Mouse (Mus musculus): ENCODE data around the gene Tbl3. TPM values are rescaled to one million over a fixed set of nuclear protein-coding genes. Genes with fewer than 3 reads are reported as not detected.

Gene Tbl3
- polyA plus RNA-seq, 1 experiment from 2014 or later: 45.9 TPM

DNA sequence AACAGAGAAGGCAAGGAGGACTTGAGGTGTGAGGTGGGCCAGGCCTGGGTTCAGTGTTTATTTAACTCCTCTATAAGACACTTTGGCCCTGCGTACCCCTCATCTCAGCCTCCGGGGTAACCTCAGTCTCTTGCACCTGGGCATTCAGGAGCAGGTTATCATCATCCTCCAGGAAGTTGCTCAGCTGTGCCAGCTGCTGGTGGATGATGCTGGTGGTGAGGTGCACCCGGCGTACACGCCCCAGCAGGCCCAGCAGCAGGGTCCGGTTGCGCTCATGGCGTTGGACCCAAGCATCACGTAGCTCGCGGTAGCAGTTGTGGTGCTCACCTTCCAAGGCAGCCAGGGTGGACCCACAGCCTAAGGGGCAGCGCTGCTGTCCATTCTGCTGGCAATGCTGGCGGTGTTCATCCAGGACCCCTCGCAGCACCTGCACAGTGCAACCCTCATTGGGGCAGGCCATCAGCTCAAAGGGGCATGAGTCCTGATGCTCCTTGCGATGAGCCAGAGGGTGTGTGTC, 8.8 kb upstream of the Tbl3 start:
- H3K9ac ChIP-seq: no peak overlapping the region
- H3K27ac ChIP-seq (ENCODE audit: poor library complexity, severe bottlenecking): no peak overlapping the region
- H3K4me3 ChIP-seq: no peak overlapping the region
- H3K4me2 ChIP-seq: no peak overlapping the region
- H3K36me3 ChIP-seq: peaks cover 26% of the 10 kb centered on the region
- 94% methylated on average over 15 of the region's 15 CpGs for WGBS
- no peaks in the 10 kb centered on the region for H3K27me3 ChIP-seq (replicated peaks)
- ATAC-seq (ENCODE audit: insufficient number of reproducible peaks, low FRiP score): no peak
- no peaks in the 10 kb centered on the region for H3K9me3 ChIP-seq (replicated peaks)
- H3K4me1 ChIP-seq (replicated peaks): peaks cover 6% of the 10 kb centered on the region

- Histone ChIP-seq H3K4me1 (replicated peaks) (peaks cover 4% of the 10 kb centered on the region; the same call in 1 of the 2 replicates), H3K36me3 (peaks cover 24% of the 10 kb centered on the region), H3K9ac (no peak overlapping the region), H3K9me3 (replicated peaks) (no peaks in the 10 kb centered on the region), H3K4me2 (no peak overlapping the region), H3K4me3 (no peak overlapping the region), H3K27me3 (replicated peaks) (no peaks in the 10 kb centered on the region), H3K27ac (ENCODE audit: poor library complexity, severe bottlenecking) (no peak overlapping the region)
- ATAC-seq (ENCODE audit: insufficient number of reproducible peaks, low FRiP score): no peak
- WGBS: 80% methylated on average over 6 of the region's 6 CpGs
These were observed 8.1 kb upstream of the Tbl3 start for GRCm38 (mm10) chr17:24715556-24715955.

DNA sequence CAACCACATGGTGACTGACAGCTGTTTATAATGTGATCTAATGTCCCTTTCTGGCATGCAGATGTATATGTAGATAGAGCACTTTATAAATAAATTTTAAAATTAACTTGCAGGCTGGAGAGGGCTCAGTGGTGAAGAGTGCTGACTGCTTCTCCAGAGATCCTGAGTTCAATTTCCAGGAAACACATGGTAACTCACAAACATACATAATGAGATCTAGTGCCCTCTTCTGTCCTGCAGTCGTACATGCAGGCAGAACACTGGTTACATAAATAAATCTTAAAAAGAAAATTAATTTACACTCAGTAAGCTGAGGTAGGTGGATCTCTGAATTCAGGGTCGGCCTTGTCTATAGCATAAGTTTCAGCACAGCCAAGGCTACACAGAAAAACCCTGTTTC, 1.2 kb upstream of the Tbl3 start:
- Histone ChIP-seq H3K4me3 (peak overlapping the region; percentile 91; the same call in 1 of the 2 replicates), H3K4me1 (replicated peaks) (peaks cover 14% of the 10 kb centered on the region), H3K36me3 (peaks cover 20% of the 10 kb centered on the region), H3K27ac (ENCODE audit: poor library complexity, severe bottlenecking) (no peak overlapping the region), H3K4me2 (peak overlapping the region; percentile 93), H3K9ac (no peak overlapping the region; the same call in 1 of the 2 replicates), H3K9me3 (replicated peaks) (no peaks in the 10 kb centered on the region), H3K27me3 (replicated peaks) (no peaks in the 10 kb centered on the region)
- 42% methylated on average over 2 of the region's 2 CpGs for WGBS
- no peak for ATAC-seq (ENCODE audit: insufficient number of reproducible peaks, low FRiP score)

GRCm38 (mm10) chr17:24707801-24708425, 453 bp upstream of the Tbl3 start:
- Histone ChIP-seq H3K27ac (ENCODE audit: poor library complexity, severe bottlenecking) (peak overlapping the region; percentile 88), H3K4me3 (peak overlapping the region; percentile 91), H3K27me3 (replicated peaks) (no peaks in the 10 kb centered on the region), H3K4me2 (peak overlapping the region; percentile 93), H3K9me3 (replicated peaks) (no peaks in the 10 kb centered on the region), H3K36me3 (peaks cover 23% of the 10 kb centered on the region), H3K4me1 (replicated peaks) (peaks cover 14% of the 10 kb centered on the region), H3K9ac (peak overlapping the region; percentile 84)
- ATAC-seq (ENCODE audit: insufficient number of reproducible peaks, low FRiP score): 0 out of 2 replicates have a peak, but pooled peaks have one; percentile 47
- WGBS: 6% methylated on average over 24 of the region's 24 CpGs

DNA sequence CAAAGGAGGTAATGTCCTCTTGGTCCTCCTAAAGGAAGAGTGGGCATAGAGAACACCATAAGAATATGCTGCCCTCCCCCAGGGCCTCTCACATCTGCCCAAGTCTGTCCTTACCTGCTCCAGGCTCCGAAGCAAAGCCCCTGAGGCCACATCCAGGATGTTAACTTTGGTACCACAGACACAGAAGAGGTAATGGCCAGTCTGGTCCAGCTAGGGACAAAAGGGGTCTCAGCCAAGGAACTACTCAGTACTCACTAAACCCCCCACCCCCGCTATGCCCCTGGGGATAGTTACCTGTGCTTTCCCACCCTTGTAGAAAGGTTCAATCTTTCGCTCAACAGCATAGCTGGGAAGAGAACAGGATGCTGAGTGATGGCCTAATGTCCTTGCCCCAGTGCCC, 1.6 kb downstream of the Tbl3 start:
- H3K9ac ChIP-seq: no peak overlapping the region
- peaks cover 14% of the 10 kb centered on the region for H3K4me1 ChIP-seq (replicated peaks)
- H3K4me3 ChIP-seq: no peak overlapping the region
- H3K9me3 ChIP-seq (replicated peaks): no peaks in the 10 kb centered on the region
- WGBS: 97% methylated on average over 3 of the region's 3 CpGs
- no peak overlapping the region for H3K27ac ChIP-seq (ENCODE audit: poor library complexity, severe bottlenecking)
- peaks cover 44% of the 10 kb centered on the region for H3K36me3 ChIP-seq
- no peak for ATAC-seq (ENCODE audit: insufficient number of reproducible peaks, low FRiP score)
- no peak overlapping the region for H3K4me2 ChIP-seq
- no peaks in the 10 kb centered on the region for H3K27me3 ChIP-seq (replicated peaks)

DNA sequence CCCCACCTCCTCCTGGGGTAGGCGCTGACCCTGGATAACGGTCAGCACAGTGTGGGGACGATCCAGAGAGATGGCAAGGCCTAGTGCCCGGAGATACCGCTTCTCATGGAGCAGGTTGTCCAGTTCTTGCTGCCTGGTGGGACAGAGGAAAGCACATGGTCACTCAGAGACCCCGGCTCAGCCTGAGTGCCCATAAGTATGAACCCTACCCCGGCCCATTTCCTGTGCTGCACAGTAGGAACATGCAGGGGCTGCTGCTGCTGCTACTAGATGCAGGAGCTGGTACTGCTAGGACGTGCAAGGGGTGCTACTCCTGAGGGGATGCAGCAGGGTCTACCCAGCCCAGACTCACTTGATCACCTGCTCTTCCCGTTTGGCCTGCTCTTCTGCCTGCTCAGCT, 6.2 kb downstream of the Tbl3 start:
- peaks cover 18% of the 10 kb centered on the region for H3K4me1 ChIP-seq (replicated peaks)
- 87% methylated on average over 9 of the region's 9 CpGs for WGBS

DNA sequence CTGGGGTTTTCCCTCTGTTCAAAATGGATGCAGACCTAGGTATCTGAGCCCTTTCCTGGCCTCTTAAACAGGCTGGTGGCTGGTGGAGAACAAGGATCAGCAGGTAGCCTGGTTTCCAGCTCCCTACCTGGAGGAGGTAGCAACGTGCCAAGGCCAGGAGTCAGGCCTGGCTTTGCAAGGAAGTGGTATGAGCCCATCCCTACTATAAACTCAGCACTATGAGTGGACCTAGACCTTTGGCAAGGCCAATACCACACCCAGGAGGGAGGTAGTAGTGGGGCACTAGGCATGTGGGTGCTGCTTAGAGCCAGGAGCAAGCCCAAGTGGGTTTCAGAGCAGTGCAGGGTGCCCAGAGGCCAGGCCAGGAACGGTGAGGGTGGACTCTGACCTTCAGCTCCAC, 8.0 kb downstream of the Tbl3 start:
- no peak overlapping the region for H3K4me2 ChIP-seq
- no peak overlapping the region for H3K9ac ChIP-seq
- no peak overlapping the region for H3K4me3 ChIP-seq
- H3K4me1 ChIP-seq (replicated peaks): peaks cover 23% of the 10 kb centered on the region
- no peak for ATAC-seq (ENCODE audit: insufficient number of reproducible peaks, low FRiP score)
- 0 out of 2 replicates have a peak, but pooled peaks cover 4% of the 10 kb centered on the region for H3K27me3 ChIP-seq (replicated peaks)
- no peaks in the 10 kb centered on the region for H3K9me3 ChIP-seq (replicated peaks)
- WGBS: 78% methylated on average over 2 of the region's 2 CpGs
- no peak overlapping the region for H3K27ac ChIP-seq (ENCODE audit: poor library complexity, severe bottlenecking)
- H3K36me3 ChIP-seq: peaks cover 45% of the 10 kb centered on the region

More for the DNA sequence above, 6.2 kb downstream of the Tbl3 start:
- Histone ChIP-seq H3K36me3 (peaks cover 57% of the 10 kb centered on the region), H3K4me3 (no peak overlapping the region), H3K4me2 (no peak overlapping the region), H3K27me3 (replicated peaks) (0 out of 2 replicates have a peak, but pooled peaks cover 4% of the 10 kb centered on the region), H3K9me3 (replicated peaks) (no peaks in the 10 kb centered on the region), H3K27ac (ENCODE audit: poor library complexity, severe bottlenecking) (no peak overlapping the region), H3K9ac (no peak overlapping the region)
- ATAC-seq (ENCODE audit: insufficient number of reproducible peaks, low FRiP score): no peak

- peaks cover 23% of the 10 kb centered on the region for H3K4me1 ChIP-seq (replicated peaks)
- no peak overlapping the region for H3K9ac ChIP-seq
- H3K27me3 ChIP-seq (replicated peaks): 0 out of 2 replicates have a peak, but pooled peaks cover 4% of the 10 kb centered on the region
- no peak for ATAC-seq (ENCODE audit: insufficient number of reproducible peaks, low FRiP score)
- H3K9me3 ChIP-seq (replicated peaks): no peaks in the 10 kb centered on the region
- peaks cover 38% of the 10 kb centered on the region for H3K36me3 ChIP-seq
- H3K27ac ChIP-seq (ENCODE audit: poor library complexity, severe bottlenecking): no peak overlapping the region
- no peak overlapping the region for H3K4me2 ChIP-seq
- H3K4me3 ChIP-seq: no peak overlapping the region
- 63% methylated on average over 9 of the region's 9 CpGs for WGBS
These were observed 8.7 kb downstream of the Tbl3 start for GRCm38 (mm10) chr17:24698715-24699114.

DNA sequence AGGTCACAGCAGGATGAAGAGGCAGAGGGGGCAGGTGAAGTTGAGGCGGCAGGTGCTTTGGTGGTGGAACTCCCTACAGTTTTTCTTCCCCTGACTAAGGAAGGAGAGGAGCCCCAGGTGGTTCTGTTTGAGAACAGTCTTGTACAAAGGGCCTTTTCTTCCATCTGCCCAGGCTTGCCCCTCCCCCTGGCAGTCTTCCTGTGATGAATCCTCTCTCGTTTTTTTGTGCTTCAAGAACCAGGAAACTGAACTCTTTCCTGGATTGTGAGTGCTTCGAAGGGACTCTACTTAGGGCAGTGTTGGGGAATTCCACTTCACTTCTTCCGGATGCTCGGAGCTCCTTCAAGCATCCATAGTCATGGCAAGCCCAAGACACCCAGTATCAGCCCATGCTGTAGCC, 9.5 kb downstream of the Tbl3 start:
- H3K4me1 ChIP-seq (replicated peaks): peaks cover 23% of the 10 kb centered on the region
- H3K9me3 ChIP-seq (replicated peaks): no peaks in the 10 kb centered on the region
- 0 out of 2 replicates have a peak, but pooled peaks cover 4% of the 10 kb centered on the region for H3K27me3 ChIP-seq (replicated peaks)
- H3K36me3 ChIP-seq: peaks cover 39% of the 10 kb centered on the region
- H3K4me2 ChIP-seq: no peak overlapping the region
- no peak overlapping the region for H3K9ac ChIP-seq
- no peak overlapping the region for H3K27ac ChIP-seq (ENCODE audit: poor library complexity, severe bottlenecking)
- ATAC-seq (ENCODE audit: insufficient number of reproducible peaks, low FRiP score): no peak
- no peak overlapping the region for H3K4me3 ChIP-seq
- WGBS: 18% methylated on average over 5 of the region's 5 CpGs

DNA sequence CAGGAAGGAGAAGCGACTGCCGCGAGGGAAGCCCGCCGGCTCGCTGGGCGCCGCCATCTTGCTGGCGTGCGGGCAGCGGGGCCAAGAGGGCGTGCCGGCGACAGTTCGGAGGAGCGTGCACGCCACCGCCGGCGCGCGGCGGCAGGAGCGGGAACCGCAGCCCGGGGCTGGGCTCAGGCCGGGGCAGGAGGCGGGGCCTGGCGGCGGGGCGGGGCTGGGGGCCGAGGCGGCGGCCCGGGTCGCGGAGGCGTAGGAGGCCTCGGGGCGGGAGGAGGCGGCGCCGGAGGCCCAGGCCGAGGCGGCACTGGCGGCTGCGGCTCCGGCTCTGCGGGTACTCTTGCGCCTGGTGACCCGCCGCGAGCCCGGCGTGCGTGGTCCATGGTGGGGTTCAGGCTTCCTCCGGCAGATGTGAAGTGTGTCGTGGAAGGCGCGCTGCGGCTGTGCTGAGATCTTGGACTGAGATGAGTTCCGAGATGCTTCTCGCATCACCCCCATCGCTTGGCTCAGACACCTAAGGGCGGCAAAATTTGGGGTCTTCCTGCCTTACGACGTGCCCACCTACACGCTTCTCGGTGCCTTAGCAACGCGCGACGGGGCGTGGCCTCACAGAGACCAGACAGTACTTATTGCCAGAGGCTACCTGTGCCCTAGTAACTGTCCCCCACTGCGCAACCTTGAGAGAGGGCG, 11.3 kb downstream of the Tbl3 start, which contains the start of the genes Gfer and Noxo1:
TSS of gene Gfer (minus strand) at position 146 of the 687 bp plus-strand sequence.
TSS of gene Noxo1 (plus strand) at position 224 of the 687 bp plus-strand sequence.
- Histone ChIP-seq H3K36me3 (peaks cover 31% of the 10 kb centered on the region), H3K9ac (peak within 1 kb of the TSS; percentile 92), H3K4me2 (peak within 1 kb of the TSS; percentile 76), H3K4me1 (replicated peaks) (peaks cover 23% of the 10 kb centered on the region), H3K27ac (ENCODE audit: poor library complexity, severe bottlenecking) (peak within 1 kb of the TSS; percentile 66), H3K9me3 (replicated peaks) (no peaks in the 10 kb centered on the region), H3K27me3 (replicated peaks) (peaks cover 13% of the 10 kb centered on the region), H3K4me3 (peak within 1 kb of the TSS; percentile 83)
- WGBS: 1% methylated on average over 74 of the region's 76 CpGs
- ATAC-seq (ENCODE audit: insufficient number of reproducible peaks, low FRiP score): peak; percentile 94

- ATAC-seq (ENCODE audit: insufficient number of reproducible peaks, low FRiP score): peak; percentile 5; the same call in 1 of the 2 replicates
- H3K9me3 ChIP-seq (replicated peaks): no peaks in the 10 kb centered on the region
- 10% methylated on average over 40 of the region's 51 CpGs for WGBS
- peak overlapping the region; percentile 83 for H3K4me3 ChIP-seq
- H3K4me1 ChIP-seq (replicated peaks): peaks cover 23% of the 10 kb centered on the region
- peaks cover 20% of the 10 kb centered on the region for H3K27me3 ChIP-seq (replicated peaks)
- H3K27ac ChIP-seq (ENCODE audit: poor library complexity, severe bottlenecking): peak overlapping the region; percentile 66
- peak overlapping the region; percentile 76 for H3K4me2 ChIP-seq
- H3K9ac ChIP-seq: peak overlapping the region; percentile 92
- peaks cover 24% of the 10 kb centered on the region for H3K36me3 ChIP-seq
These were observed 12.0 kb downstream of the Tbl3 start for GRCm38 (mm10) chr17:24695326-24696010.
